Mouse (Mus musculus) thymus, postnatal 10 days (tissue): ENCODE results near the gene Tesmin.

Source experiments
- DNase-seq, 2 experiments: peaks; one replicate each; pipeline ENCODE4 v3.0.0; 2021; ENCODE audit warnings: low spot score in 2 of 2

Tesmin gene

DNA sequence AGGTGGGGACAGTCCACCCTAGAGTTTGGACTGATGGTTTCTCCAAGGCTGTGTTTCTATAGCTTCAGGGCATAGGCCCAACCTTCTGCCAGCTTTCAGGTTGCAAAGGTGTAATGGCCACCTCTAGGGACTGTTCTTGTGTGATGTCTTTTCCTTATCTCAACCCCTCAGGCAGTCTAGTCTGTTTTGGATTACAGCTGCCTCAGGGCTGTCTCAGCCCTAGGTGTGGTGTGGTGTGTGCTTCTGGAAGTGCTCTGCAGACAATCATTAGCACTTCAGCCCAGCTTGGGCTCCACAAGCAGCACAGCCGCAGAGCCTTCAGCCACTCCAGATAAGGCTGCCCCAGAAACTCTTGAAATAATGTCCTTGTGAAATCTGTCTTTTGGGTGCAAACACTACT is 3.7 kb downstream of the Tesmin start:
- DNase-seq, result no peak

DNA sequence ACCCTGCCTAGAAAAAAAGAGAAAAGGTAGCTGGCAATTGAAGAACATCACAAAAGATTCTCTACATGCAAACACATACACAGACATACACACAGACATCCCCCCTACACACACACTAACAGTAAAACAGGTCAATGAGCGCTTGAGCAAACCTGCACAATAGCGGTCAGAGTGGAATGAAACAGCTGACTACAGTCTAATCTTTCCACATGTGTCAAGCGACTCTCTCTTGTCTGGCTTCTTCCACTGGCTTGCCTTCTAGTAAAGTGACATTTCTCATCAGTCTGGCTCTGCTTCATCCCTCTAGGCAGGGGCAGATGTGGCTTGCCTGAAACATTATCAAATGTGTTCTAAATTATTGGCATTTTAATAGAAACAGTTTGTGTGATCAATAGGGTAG is 5.6 kb downstream of the Tesmin start:
- no peak for DNase-seq

DNA sequence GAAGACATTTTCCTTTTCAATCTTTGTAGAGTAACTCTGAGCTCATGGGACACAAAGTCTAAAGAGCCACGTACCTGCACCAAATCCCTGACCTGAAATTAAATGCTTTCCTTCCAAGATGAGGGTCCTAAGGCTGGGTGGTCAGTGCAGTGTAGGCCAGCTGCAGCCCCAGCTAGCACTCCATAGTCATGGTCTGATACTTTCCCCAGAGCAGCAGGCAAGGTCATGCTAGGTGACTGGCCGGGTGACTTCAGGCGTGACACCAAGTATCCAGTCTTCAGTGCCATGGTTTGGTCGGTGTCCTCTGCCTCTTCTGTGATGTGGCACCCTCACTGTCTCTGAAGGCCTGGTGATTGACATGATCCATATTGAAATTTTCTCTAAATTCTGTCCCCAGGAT is 11.4 kb downstream of the Tesmin start:
- no peak for DNase-seq

DNA sequence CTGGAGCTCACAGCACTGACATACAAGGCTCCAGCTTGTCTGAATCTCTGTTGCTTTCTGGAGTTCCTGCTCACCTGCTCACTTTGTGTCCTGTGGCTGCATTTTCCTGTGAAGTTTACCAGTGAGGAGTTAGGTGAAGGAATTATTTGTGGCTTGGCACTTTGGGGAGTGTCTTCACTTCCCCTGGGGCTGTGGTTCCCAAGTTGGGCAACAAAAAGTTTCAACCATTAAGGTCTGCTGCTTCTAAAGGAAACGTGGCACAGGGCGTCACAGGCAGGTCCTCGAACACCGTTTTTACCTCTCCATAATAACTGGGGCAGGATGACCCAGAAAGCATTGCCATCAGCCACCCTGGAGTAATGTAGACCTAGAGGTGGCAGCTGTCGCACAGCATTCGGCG is 12.8 kb downstream of the Tesmin start:
- DNase-seq, result no peak

DNA sequence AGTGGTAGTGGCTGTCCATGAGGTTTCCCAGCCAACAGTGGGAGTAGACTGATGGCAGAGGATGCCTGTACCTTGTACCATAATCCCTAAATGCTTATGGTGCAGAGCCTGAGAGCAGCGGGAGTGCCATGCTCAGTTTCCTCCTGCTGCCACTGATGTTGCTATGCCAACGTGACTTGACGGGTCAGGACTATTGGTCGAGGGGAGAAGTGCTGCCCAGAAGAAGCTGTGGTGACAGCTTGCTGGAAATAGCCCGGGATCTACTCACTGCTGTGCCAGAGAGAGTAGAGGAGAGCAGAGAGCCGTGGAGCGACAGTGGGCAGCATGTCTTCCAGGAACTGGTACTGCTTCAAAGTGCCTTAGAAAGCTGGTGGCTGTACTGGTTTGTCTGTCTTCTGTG is 13.3 kb downstream of the Tesmin start:
- DNase-seq, result no peak

DNA sequence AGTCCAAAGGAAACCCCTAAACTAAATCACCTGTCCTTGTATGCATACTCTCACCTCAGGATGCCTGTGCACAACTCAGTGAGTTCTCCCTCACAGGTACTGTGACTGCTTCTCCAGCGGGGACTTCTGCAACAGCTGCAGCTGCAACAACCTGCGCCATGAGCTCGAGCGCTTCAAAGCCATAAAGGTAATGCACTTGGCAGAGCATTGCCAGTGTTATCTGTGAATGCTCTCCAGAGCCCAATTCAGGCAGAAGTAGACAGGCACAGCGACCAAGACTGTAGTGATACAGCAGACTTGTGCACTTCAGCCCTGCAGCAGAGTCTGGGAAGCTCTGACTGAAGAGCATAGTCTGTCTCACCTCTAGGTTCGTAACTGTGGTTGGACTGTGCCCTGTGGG is 13.7 kb downstream of the Tesmin start:
- DNase-seq, result no peak

DNA sequence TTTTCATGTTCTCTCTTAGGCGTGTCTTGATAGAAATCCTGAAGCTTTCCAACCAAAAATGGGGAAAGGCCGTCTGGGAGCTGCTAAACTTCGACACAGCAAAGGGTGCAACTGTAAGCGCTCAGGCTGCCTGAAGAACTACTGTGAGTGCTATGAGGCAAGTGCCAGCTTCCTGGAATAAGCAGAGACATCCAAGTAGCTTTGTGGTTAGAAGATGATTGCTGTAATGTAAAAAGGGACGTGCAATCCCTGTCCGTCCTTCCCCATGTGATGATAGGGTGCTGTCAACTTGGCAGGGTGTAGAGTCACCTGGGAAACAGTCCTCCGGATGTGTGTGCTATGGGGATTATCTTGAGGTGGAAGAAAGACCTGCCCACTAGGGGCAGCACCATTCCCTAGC is 15.4 kb downstream of the Tesmin start:
- DNase-seq, result no peak

DNA sequence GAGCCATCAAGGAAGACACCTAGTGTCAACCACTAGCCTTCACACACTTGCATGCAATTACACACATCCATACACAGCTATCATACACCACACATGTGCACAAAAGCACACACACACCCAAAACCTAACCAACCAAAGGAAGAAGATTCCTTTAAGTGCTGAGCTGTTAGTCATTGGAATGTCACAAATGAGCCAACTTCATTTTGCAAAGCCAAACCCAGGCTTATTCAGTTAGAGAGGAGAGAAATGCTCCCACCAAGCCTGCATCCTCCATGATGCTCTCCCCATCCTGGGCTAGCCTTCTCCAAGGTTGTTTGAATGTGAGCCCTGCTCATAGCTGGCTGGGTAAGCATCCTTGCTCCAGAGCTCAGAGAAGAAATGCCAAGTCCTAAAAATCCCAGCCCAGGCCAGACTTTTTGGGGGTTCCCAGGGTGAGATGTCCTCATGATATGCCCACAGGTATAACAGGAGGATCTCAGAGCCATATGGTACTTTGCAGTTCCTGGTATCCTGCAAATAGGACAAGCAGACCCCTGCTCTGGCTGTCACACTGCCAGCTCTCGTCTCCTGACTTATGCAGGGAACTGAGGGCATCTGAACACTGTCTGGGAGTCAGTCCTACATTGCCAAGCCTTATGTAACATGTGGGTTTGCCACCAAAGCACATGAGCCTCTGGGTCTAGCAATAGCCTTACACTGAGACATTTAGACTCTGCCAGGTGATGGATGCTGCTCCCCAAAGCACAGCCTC is 17.0 kb downstream of the Tesmin start:
- no peak for DNase-seq

DNA sequence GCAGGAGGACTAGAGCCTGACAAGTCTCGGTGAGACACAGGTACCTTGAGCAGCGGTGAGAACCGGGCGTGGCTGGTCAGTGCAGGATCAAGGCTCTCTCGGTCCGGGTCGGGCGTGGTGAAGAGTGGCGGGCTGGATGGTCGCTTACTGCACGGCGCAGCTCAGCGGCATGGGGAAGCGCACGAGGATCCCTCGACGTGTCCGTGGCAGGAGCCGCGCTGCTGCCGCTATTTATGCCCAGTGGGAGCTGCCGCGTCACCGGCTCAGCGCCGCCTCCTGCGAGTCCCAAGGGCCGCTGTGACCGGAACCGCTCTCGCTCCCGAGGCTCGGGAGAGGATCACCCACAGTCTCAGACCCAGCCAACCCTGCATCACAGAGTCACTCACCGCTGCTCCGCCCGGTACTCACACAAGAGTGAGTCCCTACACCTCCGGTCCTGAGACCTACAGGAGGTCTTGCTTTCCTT is 25.6 kb downstream of the Tesmin start, which contains the start of gene Gal:
Gene Gal (minus strand): TSS at position 277 of the 466 bp plus-strand sequence.
- no peak for DNase-seq

DNA sequence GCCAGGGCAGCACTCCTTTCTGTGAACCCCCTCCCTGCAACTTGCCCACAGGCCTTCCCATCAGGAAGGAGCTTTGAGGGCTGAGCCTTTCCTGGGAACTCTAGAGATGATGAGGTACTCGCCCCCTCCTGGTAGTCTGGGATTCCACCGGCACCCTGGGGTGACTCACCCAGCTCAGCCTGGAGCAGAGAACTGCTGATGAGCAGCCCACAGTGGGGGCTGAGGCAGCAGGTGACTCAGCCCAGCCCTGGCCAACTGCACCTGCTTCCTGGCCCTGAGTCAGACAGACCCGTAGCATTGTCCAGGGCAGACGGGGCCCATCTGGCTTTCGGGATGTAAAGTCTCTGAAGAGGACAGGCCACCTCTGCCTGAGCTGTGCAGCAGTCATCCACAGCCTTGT is 30.6 kb downstream of the Tesmin start:
- no peak for DNase-seq

DNA sequence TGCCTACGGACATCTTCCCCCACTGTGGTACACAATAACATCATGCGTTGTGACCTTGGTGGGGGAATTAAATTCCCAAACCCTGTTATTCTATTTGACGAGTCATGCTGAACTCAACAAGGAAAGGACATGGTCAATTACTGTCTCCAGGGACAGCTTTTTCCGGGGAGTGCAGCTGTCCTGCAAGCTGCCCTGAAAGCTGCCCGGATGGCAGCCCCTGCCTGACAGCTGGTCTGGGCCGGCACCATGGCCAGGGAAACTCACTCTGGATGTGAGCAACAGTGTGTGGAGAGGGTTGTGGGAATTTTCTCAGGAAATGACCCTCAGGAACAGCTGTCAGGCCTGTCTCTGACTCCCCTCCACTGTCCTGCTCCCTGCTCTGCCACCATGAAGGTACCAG is 33.8 kb downstream of the Tesmin start:
- no peak for DNase-seq

DNA sequence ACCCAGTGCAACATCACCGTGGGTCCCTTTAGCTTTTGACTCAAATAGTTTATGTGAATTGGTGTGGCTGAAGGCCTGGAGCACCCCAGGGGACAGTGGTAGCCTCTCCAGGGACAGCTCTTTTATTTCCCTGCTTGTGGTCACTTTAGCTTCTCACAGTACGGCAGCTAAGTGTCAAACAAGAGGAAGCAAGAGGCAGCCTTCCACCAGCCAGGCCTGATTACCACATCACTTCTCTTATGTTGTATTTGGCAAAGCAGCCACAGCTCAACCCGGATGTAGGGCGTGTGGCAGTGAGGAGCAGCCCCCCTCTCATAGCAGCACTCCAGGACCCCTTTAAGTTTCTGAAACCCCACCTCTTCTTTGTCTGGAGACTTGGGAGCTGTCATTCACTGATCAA is 34.3 kb downstream of the Tesmin start:
- DNase-seq, result no peak

DNA sequence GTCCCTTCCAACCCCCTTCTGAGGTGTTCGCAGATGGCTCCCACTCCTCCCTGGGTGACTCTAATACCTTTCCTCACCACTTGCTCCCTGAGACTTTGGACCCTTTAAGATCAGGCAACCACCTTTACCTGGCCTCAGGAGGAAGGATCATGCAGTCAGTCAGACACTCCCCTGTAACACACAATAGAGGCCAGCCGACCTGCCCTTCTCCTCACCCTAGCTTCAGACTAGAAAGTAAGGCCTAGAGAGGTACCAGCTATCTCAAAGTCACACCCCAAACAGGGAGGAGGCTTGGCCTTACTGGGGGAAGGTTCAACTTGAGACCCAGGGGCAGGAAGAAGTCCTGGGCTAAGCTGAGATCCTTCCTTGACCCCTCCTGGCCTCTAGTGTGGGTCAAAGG is 35.6 kb downstream of the Tesmin start:
- DNase-seq, result no peak

DNA sequence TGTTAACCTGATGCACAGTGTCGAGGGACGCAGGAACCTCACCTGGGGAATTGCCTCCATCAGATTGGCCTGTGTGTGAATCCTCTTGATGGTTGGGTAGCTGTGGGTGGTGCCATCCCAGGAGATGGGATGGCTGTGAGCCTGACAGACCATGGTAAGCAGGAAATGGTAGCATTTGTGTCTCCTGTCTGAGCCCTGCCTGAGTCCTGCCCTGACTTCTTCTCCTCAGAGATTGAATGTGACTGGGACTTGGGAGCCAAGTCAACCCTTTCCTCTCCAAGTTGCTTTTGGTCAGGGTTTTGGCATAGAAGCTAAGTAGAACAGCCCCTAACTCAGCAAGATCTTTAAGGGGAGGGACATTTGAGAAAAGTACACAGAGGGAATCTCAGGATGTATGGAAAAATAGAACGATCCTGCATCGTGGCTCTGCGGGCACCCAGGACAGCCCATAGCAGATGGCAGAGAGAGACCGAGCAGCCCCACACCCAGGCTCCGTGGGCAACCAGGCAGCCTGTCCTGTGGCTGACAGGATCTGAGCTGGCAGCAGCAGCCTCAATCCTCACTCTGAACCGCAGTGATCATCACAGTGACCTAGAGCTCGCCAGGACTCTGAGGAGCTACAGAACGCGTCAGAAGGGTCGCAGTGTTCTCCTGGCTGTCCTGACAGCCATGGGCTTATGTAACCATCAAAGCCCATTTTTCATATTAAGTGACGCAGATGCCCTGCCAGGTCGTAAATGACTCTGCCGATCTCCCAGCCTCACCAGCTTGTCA is 39.6 kb downstream of the Tesmin start:
- DNase-seq, result no peak

DNA sequence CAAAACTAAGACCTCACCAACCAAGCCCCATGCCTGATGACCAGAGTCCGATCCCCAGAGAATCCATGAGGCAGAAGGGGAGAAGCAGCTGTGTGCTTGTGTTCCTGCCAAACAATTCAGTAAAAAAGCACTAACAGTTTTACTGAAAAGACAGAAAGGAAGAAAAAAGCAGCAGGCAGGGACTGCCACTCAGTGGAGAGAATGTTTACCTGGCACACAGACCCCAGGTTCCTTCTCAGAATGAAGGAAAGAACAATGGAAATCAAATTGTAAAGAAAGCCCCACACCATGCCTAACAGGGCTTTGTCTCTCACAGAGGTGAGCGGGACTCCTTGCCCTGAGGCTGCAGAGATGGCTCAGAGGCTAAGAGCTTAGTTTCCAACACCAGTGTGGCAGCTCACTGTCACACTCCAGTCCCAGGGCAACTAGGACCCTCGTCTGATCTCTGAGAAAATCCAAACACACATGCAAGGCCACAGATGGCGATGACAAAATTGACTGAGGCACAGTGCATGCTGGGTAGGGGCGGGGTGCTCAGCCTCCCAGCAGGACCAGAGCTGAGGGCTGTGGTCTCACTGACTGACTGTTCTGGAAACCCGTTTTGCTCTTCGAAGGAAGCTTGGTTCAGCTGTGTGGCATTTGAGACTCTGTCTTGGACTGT is 40.6 kb downstream of the Tesmin start:
- no peak for DNase-seq

DNA sequence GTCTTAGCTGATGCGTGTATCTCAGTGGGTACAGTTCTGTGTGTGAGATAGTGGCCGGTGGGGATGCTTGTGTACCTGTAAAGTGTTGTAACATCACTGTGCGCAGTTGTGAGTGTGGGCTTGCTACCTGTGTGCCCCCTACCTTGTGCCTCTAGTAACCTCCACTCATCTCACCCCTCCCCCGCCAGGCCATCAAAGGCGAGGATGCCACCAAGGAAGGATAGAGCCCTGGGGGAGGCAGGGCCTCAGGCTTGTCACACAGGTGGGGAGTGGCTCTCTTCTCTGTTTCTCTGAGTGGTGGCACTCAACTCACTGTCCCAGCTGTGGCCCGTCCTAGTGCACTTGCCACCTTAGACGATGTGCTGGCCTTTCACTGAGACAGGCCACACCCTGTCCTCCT is 42.4 kb downstream of the Tesmin start:
- DNase-seq, result peak in 1 of 2 experiments; percentile 35

DNA sequence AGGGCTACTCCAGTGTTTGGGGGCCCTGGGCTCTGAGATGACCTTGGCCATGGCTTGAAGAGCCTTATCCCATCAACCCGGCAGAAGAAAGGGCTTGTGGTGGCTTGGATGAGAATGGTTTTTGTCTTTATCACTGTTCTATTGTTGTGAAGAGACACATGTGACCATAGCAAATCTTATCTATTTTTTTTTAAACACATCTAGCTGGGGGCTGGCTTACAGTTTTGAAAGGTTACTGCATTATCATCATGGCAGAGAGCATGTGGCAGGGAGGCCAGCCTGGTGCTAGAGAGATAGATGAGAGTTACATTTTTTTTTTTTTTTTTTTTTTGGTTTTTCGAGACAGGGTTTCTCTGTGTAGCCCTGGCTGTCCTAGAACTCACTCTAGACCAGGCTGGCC is 43.3 kb downstream of the Tesmin start:
- DNase-seq, result no peak

DNA sequence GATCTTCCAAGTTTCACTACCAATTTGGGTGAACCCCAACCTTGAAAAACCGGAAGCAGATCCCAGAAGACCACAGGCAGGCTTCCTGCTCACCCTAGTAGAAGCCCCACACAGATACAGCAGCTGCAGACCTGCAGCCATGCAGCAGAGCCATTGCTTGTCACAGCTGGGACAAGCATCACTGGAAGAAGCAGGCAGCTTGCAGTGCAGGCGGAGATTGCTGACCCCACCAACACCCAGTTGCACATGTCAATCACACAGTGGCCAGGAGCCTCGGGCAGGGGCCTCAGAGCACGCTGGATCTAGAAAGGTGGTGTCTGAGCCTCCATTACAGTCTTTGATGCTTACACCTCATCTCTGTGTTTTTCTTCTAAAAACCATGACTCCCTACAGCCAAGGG is 45.5 kb downstream of the Tesmin start:
- DNase-seq, result no peak

DNA sequence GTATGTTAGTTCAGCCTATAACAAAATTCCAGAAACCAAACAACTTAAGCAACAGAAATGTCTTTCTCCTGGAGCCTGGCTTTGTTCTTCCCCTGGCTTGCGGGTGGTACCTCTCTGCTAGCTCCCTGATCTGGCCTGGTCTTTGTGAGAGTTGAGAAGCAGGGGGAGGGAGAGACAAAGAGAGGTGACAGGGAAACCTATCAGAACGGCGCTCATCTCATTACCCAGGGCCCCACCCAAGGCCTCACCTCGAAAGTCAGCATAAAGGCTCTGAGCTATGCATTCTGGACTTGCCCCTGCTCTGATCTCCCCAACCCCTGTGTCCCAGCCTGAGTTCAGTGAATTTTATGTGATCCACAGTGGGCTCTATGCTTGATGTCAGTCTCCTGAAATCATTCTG is 46.0 kb downstream of the Tesmin start:
- DNase-seq, result no peak

DNA sequence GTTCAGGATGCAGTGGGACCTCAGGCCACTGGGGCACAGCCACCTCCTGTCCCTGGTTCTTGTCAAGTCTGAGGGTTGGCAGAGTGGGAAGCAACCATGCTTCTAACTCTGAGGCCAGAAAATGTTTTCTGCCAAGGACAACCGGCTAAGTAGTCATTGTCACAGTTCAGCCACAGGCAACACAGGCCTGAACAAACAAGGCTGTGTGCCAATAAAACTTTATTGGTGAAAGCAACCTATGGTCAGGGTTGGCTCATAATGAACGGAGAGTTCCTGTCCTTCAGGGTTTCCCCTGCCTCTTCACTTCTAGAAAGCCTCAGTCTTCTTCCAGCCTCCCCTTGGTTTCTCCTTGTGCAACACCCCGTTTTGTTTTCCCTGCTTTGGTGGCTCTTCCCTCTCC is 47.2 kb downstream of the Tesmin start:
- no peak for DNase-seq

DNA sequence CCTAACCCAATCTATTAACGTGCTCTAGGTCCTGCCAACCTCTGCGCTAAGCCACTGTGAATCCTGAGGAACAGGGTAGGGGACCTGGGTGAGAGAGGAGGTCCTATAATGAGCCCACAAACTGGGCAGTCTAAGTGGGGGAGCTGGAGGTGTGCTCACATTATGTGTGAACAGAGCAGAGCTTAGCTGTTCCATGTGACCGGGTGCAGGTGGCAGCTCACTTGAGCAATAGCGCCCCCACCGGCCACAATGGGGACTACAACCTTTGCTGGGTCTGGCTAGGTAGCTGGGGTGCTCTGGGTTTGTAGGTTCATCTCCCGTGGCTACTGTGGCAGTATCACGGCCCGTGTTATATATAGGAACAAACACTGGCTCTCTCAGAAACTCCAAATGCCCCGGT is 48.2 kb downstream of the Tesmin start:
- peak; percentile 43 to 72 for DNase-seq

DNA sequence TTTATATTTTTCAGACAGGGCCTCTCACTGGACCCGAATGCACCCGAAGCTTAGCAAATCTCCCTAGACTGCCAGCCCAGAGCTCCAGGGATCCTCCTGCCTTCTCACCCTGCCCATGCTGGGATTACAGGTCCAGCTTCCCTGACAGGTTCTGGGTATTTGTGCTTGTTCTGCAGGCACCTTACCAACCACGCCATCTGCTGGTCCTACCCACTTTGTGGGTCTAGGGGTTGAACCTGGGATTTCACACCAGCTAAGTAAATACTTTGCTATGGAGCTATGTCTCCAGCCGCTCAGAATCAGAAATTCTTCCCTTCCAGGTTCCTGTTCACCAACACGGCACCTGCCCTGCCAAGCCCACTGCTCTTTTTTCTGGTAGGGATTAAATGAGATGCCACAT is 49.3 kb downstream of the Tesmin start:
- no peak for DNase-seq

DNA sequence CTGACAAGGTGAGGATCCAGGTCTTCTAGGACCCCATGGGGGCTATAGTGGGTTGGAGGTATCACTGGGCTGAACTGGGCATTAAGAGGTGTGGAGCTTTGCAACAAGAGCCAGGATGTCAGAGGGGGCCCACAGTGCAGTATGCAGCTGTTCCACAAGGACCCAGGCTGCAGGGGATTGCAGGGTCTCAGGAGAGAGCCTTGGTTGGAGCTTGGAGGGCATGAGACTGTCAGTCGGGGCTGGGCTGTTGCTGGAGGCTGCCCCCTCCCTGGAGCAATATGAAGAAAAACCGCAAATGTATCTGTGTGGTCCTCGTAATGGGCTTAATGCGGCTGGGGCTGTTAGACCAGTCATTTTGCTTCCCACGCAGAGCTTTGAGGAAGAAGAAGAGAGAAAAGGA is 52.0 kb downstream of the Tesmin start:
- no peak for DNase-seq
